Mouse (Mus musculus) CH12.LX (cell line): Measurements from ENCODE around the gene Erfe. TPM values are rescaled to one million over a fixed set of nuclear protein-coding genes. Genes with fewer than 3 reads are reported as not detected.

Source experiments
- DNase-seq: peaks from one replicate; pipeline ENCODE4 v3.0.0-alpha.2; 2013; ENCODE audit errors: extremely low read depth
- H3K27ac ChIP-seq: 2 replicates; pipeline ENCODE4 v1.5.1; 2012; ENCODE audit warnings: low read depth, mild to moderate bottlenecking, control low read depth, moderate library complexity; ENCODE audit not compliant: insufficient read depth
- H3K27me3 ChIP-seq: replicated peaks from 2 replicates; pipeline ENCODE3; 2012; ENCODE audit warnings: inconsistent platforms
- H3K36me3 ChIP-seq, 2 experiments: replicated peaks in 1 of 2; 2 replicates each; pipeline versions ENCODE3 to v1.6.1; 2012; ENCODE audit warnings: inconsistent platforms in 1 of 2, low read length in 1 of 2, mild to moderate bottlenecking in 1 of 2, mixed read lengths in 1 of 2, moderate library complexity in 1 of 2; ENCODE audit not compliant: control insufficient read depth in 1 of 2, insufficient read depth in 1 of 2
- H3K4me1 ChIP-seq, 2 experiments: 2 replicates each; pipeline ENCODE4 v1.6.1; 2012; ENCODE audit warnings: inconsistent platforms in 1 of 2, moderate library complexity in 1 of 2; ENCODE audit not compliant: insufficient read depth in 2 of 2, control insufficient read depth in 1 of 2
- H3K4me2 ChIP-seq: 2 replicates; pipeline ENCODE4 v1.6.1; 2012; ENCODE audit warnings: low read depth, mild to moderate bottlenecking, control low read depth; ENCODE audit not compliant: poor library complexity, insufficient read depth, severe bottlenecking
- H3K4me3 ChIP-seq, 3 experiments: fragments of 150-350 bp in 1 of 3; sonication (generic) in 1 of 3; replicated peaks in 1 of 3; 2 replicates each; pipeline versions ENCODE3 to v1.5.1; 2011 to 2012; ENCODE audit warnings: low read depth in 2 of 3, low read length in 2 of 3, mild to moderate bottlenecking in 2 of 3, moderate library complexity in 2 of 3, control low read depth in 1 of 3, improper control_type of control experiment in 1 of 3, inconsistent platforms in 1 of 3, mixed read lengths in 1 of 3; ENCODE audit not compliant: poor library complexity in 1 of 3
- H3K79me2 ChIP-seq: replicated peaks from 2 replicates; pipeline ENCODE4 v1.6.1; 2012; ENCODE audit warnings: mild to moderate bottlenecking, moderate library complexity; ENCODE audit not compliant: control insufficient read depth, poor library complexity, insufficient read depth, severe bottlenecking; ENCODE audit errors: extremely low read depth
- H3K9ac ChIP-seq: 2 replicates; pipeline ENCODE4 v1.6.1; 2012; ENCODE audit warnings: low read depth, mild to moderate bottlenecking, control low read depth, moderate library complexity; ENCODE audit not compliant: insufficient read depth
- H3K9me3 ChIP-seq: replicated peaks from 2 replicates; pipeline ENCODE3; 2012; ENCODE audit warnings: low read length, inconsistent platforms, mixed read lengths
- BHLHE40 ChIP-seq: IDR thresholded peaks from 2 replicates; pipeline ENCODE4 v1.6.1; 2011; ENCODE audit warnings: mild to moderate bottlenecking, low read depth, low read length, improper control_type of control experiment
- CHD1 ChIP-seq: IDR thresholded peaks from 2 replicates; pipeline ENCODE4 v1.6.1; 2012; ENCODE audit warnings: low read depth, low read length, improper control_type of control experiment, inconsistent platforms
- CHD2 ChIP-seq: IDR thresholded peaks from 2 replicates; pipeline ENCODE4 v1.6.1; 2011; ENCODE audit warnings: low read length, improper control_type of control experiment
- ETS1 ChIP-seq: conservative IDR thresholded peaks from 2 replicates; pipeline ENCODE4 v1.6.1; 2012; ENCODE audit warnings: low read depth, mild to moderate bottlenecking, inconsistent platforms, low read length, improper control_type of control experiment, moderate library complexity
- GABPA ChIP-seq: IDR thresholded peaks from 2 replicates; pipeline ENCODE4 v1.6.1; 2012; ENCODE audit warnings: low read depth, low read length, improper control_type of control experiment, inconsistent platforms; ENCODE audit not compliant: insufficient replicate concordance
- IRF4 ChIP-seq: IDR thresholded peaks from 2 replicates; pipeline ENCODE4 v1.6.1; 2014; ENCODE audit warnings: low read depth, mild to moderate bottlenecking, inconsistent platforms, low read length, improper control_type of control experiment
- JUN ChIP-seq: IDR thresholded peaks from 2 replicates; pipeline ENCODE4 v1.6.1; 2011; ENCODE audit warnings: low read depth, mild to moderate bottlenecking, low read length, improper control_type of control experiment, moderate library complexity; ENCODE audit not compliant: insufficient read depth
- JUND ChIP-seq: conservative IDR thresholded peaks from 2 replicates; pipeline ENCODE4 v1.6.1; 2011; ENCODE audit warnings: low read depth, low read length, improper control_type of control experiment
- MAX ChIP-seq: IDR thresholded peaks from 2 replicates; pipeline ENCODE4 v1.6.1; 2011; ENCODE audit warnings: low read length, improper control_type of control experiment
- MXI1 ChIP-seq: IDR thresholded peaks from 2 replicates; pipeline ENCODE4 v1.6.1; 2011; ENCODE audit warnings: mild to moderate bottlenecking, low read depth, low read length, improper control_type of control experiment
- NELFE ChIP-seq: IDR thresholded peaks from 2 replicates; pipeline ENCODE4 v1.6.1; 2011; ENCODE audit warnings: low read depth, low read length, improper control_type of control experiment
- NRF1 ChIP-seq: IDR thresholded peaks from 2 replicates; pipeline ENCODE4 v1.6.1; 2014; ENCODE audit warnings: low read depth, mild to moderate bottlenecking, inconsistent platforms, low read length, improper control_type of control experiment, moderate library complexity
- PAX5 ChIP-seq: IDR thresholded peaks from 2 replicates; pipeline ENCODE4 v1.6.1; 2012; ENCODE audit warnings: low read length, inconsistent platforms, mixed read lengths
- POLR2AphosphoS2 ChIP-seq: IDR thresholded peaks from 2 replicates; pipeline ENCODE4 v1.6.1; 2011; ENCODE audit warnings: low read depth, low read length, improper control_type of control experiment
- RAD21 ChIP-seq: IDR thresholded peaks from 2 replicates; pipeline ENCODE4 v1.6.1; 2011; ENCODE audit warnings: low read depth, mild to moderate bottlenecking, low read length, improper control_type of control experiment, moderate library complexity
- RCOR1 ChIP-seq: conservative IDR thresholded peaks from 2 replicates; pipeline ENCODE4 v1.6.1; 2012; ENCODE audit warnings: low read depth, mild to moderate bottlenecking, inconsistent platforms, low read length, improper control_type of control experiment
- SIN3A ChIP-seq: IDR thresholded peaks from 2 replicates; pipeline ENCODE4 v1.6.1; 2012; ENCODE audit warnings: low read length, improper control_type of control experiment, inconsistent platforms
- SMC3 ChIP-seq: IDR thresholded peaks from 2 replicates; pipeline ENCODE4 v1.6.1; 2011; ENCODE audit warnings: low read depth, low read length, improper control_type of control experiment
- TBP ChIP-seq: conservative IDR thresholded peaks from 2 replicates; pipeline ENCODE4 v1.6.1; 2011; ENCODE audit warnings: low read depth, low read length, improper control_type of control experiment
- TCF12 ChIP-seq: IDR thresholded peaks from 2 replicates; pipeline ENCODE4 v1.6.1; 2014; ENCODE audit warnings: low read depth, mild to moderate bottlenecking, inconsistent platforms, low read length, improper control_type of control experiment
- USF1 ChIP-seq: IDR thresholded peaks from 2 replicates; pipeline ENCODE4 v1.6.1; 2014; ENCODE audit warnings: low read depth, mild to moderate bottlenecking, inconsistent platforms, low read length, improper control_type of control experiment
- USF2 ChIP-seq: conservative IDR thresholded peaks from 2 replicates; pipeline ENCODE4 v1.6.1; 2011; ENCODE audit warnings: low read depth, low read length, improper control_type of control experiment
- ZC3H11A ChIP-seq: IDR thresholded peaks from 2 replicates; pipeline ENCODE4 v1.6.1; 2012; ENCODE audit warnings: low read depth, mild to moderate bottlenecking, inconsistent platforms, low read length, improper control_type of control experiment
- ZMIZ1 ChIP-seq: IDR thresholded peaks from 2 replicates; pipeline ENCODE4 v1.6.1; 2012; ENCODE audit warnings: low read depth, mild to moderate bottlenecking, inconsistent platforms, low read length, improper control_type of control experiment
- ZNF384 ChIP-seq: IDR thresholded peaks from 2 replicates; pipeline ENCODE4 v1.6.1; 2012; ENCODE audit warnings: low read depth, low read length, improper control_type of control experiment, inconsistent platforms
- dilution Hi-C: fragments of 300-500 bp; cut with MboI; formaldehyde crosslinking; loops from 2 replicates; pipeline ENCODE4 v1.14.3; 2020; ENCODE audit warnings: low sequenced_read_pairs; ENCODE audit not compliant: extremely low pct_unique_long_range_greater_than_20kb, extremely low pct_ligation_motif_present
- in situ Hi-C: fragments of 300-500 bp; cut with MboI; formaldehyde crosslinking; loops from 3 replicates; pipeline ENCODE4 v1.14.3; 2019; ENCODE audit warnings: low sequenced_read_pairs, low pct_ligation_motif_present, low pct_unique_long_range_greater_than_20kb, mixed read lengths
- polyA plus RNA-seq: library from polyadenylated mRNA; unstranded; fragments of >175 nt; gene quantifications from 2 replicates; pipeline ENCODE4 v1.2.1, GENCODE M21; 2012; ENCODE audit warnings: low read depth; ENCODE audit not compliant: insufficient read length
- total RNA-seq, 2 experiments: library from RNA; depleted of rRNA; stranded (reverse); fragments of 300-350 nt in 1 of 2; fragments of >200 nt in 1 of 2; gene quantifications; 2 replicates each; pipeline ENCODE4 v1.2.3; 2012 to 2014

The Erfe gene
- total and polyA plus RNA-seq, 3 experiments = 2.2 to 8.4 (median 2.3) TPM

- H3K4me1 ChIP-seq = peaks cover 9 to 25% of the 10 kb centered on the region in 2 experiments
- no peak overlapping the region for H3K9ac ChIP-seq
- H3K36me3 ChIP-seq = peaks cover 18 to 48% of the 10 kb centered on the region in 2 experiments
- H3K9me3 ChIP-seq = no peaks in the 10 kb centered on the region
- H3K27ac ChIP-seq = no peak overlapping the region
- H3K79me2 ChIP-seq = no peaks in the 10 kb centered on the region
- TF ChIP-seq USF1 = no peak
- no peak for TF ChIP-seq JUND
- TF ChIP-seq USF2 = no peak
- no peak for TF ChIP-seq MAX
- no peak for TF ChIP-seq ETS1
- TF ChIP-seq CHD2 = no peak
- TF ChIP-seq SIN3A = no peak
- no peak for TF ChIP-seq BHLHE40
- TF ChIP-seq ZMIZ1 = no peak
- no peak for TF ChIP-seq ZNF384
- TF ChIP-seq RAD21 = no peak
- TF ChIP-seq CHD1 = no peak
- no peak for TF ChIP-seq SMC3
- no peak for TF ChIP-seq TCF12
- no peak for TF ChIP-seq ZC3H11A
- no peak for TF ChIP-seq RCOR1
- TF ChIP-seq MXI1 = no peak
- no peak for TF ChIP-seq NELFE
- no peak for TF ChIP-seq TBP
- H3K27me3 ChIP-seq = no peaks in the 10 kb centered on the region
- no peak overlapping the region for H3K4me3 ChIP-seq
- H3K4me2 ChIP-seq = no peak overlapping the region
- in situ Hi-C loops (no loop called here), dilution Hi-C loops (no loop called here)
- no peak for DNase-seq
These were observed 49.1 kb downstream of the Erfe start for GRCm38 (mm10) chr1:91415311-91415710.

GRCm38 (mm10) chr1:91417991-91418390 lies 51.8 kb downstream of the Erfe start:
- Histone ChIP-seq H3K27ac (no peak overlapping the region), H3K9ac (no peak overlapping the region), H3K4me2 (no peak overlapping the region), H3K4me3 (no peak overlapping the region), H3K36me3 (peaks cover 32 to 54% of the 10 kb centered on the region in 2 experiments), H3K9me3 (no peaks in the 10 kb centered on the region), H3K4me1 (peaks cover 0 to 14% of the 10 kb centered on the region in 2 experiments; a peak in 2 of 4 replicates), H3K79me2 (no peaks in the 10 kb centered on the region), H3K27me3 (no peaks in the 10 kb centered on the region)
- no peak for TF ChIP-seq ETS1
- no peak for TF ChIP-seq PAX5
- TF ChIP-seq TCF12 = no peak
- TF ChIP-seq NRF1 = no peak
- TF ChIP-seq BHLHE40 = no peak
- TF ChIP-seq MXI1 = no peak
- no peak for TF ChIP-seq IRF4
- no peak for TF ChIP-seq GABPA
- TF ChIP-seq POLR2AphosphoS2 = no peak
- TF ChIP-seq NELFE = no peak
- TF ChIP-seq ZMIZ1 = no peak
- TF ChIP-seq JUN = no peak
- in situ Hi-C loops (no loop called here), dilution Hi-C loops (no loop called here)
- DNase-seq = no peak
